Mouse (Mus musculus) activated CD4-positive, CD25-positive, alpha-beta regulatory T cell, adult 4 months (primary cell): ENCODE results near the gene H2-M5. TPM values are rescaled to one million over a fixed set of nuclear protein-coding genes. Genes with fewer than 3 reads are reported as not detected.
"Not testable (repeated sequence)": the region's sequence is repeated elsewhere in the genome, so short reads cannot be mapped to it uniquely, and the experiment has no call there.

Source experiments
- ATAC-seq: one replicate; pipeline ENCODE4 v1.8.0; 2017
- polyA plus RNA-seq, 2 experiments: library from polyadenylated mRNA; unstranded; fragments of 100-300 nt; shearing (Covaris generic); gene quantifications; one replicate each; pipeline ENCODE4 v1.2.1; 2017

Gene H2-M5
- not detected for polyA plus RNA-seq

DNA sequence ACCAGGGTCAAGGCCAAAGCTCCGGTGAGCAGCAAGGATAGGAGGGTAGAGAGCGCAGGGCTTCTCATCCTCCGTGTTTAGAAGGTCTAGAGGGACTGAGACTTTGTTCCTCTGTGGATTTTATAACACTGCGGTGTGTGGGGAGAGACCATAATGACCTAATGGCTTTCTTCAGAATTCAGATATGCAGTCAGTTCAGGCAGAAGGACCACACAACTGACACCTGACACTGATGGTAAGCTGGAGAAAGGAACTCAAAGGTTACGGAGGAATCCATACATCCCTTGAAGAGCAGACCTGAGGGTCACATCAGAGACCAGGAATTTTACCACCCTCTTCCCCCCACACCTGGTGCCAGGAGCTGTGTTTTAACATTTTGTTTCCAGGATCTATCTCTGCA is at the start of gene H2-M5:
TSS of gene H2-M5 (minus strand) at position 101 of the 400 bp plus-strand sequence.
- ATAC-seq = no peak

DNA sequence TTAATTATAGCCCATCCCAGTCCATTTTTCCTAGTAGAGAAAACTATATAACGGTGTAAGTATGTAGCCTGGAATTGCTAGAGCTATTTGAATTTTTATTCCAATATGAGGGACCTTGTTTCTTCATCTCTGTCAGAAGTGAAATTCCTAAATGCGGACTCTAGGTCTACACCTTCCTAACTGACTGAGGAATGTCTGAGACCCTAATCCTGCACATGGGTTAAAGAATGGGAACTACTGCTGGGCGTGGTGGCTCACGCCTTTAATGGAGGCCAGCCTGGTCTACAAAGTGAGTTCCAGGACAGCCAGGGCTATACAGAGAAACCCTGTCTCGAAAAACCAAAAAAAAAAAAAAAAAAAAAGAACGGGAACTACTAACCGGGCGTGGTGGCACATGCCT is 39.8 kb upstream of the H2-M5 start:
- ATAC-seq = no peak

DNA sequence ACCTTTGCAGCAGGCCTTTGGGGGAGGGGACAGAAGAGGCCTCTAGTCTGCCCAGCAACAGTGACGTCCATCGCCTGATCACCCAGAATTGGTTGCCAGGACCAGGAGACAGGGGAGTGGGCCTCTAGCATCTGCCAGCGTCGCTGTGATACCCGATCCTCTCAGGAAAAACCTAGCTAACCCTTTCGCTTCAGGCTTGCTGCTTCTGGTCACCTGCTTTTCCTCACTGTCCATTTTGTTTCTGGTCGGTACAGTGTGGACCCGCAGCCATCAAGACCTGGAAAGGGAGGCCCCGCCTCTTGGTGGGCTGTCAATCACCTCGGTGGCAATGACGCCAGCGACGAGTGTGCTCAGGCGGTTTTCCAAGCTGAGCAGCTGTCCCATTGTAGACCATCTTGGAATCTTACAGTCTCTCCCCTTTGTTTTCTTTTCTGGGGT is 39.4 kb upstream of the H2-M5 start:
- peak; percentile 96 for ATAC-seq

DNA sequence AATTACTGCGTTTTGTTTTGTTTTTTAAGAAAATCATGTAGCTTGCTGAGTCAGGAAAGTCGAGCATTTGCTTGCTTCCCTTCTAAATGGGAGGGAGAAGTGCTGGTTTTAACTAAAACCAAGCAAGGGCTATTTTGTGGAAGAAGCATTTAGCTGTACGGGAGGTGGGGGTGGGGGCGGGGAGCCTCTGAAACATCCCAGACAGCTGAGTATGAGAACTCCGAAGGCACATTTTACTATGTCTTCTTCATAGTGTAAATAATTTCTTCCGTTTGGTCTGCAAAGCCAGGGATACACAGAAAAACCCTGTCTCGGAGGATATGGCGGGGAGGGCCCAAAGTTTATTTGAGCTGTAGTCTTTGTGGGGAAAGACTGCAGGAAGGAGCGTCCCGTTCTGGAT is 38.9 kb upstream of the H2-M5 start:
- ATAC-seq = no peak

DNA sequence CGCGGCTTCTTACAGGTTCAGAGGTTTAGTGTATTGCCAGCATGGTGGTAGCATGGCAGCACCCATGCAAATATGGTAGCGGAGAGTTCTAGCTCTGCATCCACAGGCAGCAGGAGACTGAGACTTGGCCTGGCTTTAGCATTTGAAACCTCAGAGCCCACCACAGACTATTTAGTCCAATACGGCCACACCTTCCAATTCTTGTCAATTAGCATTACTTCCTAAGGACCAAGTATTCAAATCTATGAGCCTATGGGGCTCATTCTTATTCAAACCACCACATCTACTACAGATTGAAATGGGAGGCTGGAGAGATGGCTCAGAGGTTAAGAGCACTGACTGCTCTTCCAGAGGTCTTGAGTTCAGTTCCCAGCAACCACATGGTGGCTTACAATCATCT is 38.1 kb upstream of the H2-M5 start:
- no peak for ATAC-seq

DNA sequence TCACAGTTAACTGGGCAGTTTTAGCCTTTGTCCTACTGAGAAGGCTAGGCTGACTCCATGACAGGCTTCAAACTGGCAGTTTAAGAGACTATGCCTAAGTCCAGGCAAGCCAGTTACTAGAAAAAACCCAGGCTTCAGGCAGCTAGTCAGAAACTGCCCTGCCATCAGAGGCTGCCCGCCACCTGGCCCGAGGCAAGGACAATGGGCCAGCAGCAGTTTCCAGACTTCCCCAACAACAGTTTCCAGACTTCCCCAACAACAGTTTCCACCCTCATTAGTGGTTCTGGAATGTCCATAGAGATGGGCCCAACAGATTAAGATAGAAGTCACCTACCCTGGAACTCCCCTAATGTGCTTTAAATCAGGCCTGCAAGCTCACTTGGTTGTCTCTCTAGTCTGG is 37.1 kb upstream of the H2-M5 start:
- ATAC-seq = no peak

DNA sequence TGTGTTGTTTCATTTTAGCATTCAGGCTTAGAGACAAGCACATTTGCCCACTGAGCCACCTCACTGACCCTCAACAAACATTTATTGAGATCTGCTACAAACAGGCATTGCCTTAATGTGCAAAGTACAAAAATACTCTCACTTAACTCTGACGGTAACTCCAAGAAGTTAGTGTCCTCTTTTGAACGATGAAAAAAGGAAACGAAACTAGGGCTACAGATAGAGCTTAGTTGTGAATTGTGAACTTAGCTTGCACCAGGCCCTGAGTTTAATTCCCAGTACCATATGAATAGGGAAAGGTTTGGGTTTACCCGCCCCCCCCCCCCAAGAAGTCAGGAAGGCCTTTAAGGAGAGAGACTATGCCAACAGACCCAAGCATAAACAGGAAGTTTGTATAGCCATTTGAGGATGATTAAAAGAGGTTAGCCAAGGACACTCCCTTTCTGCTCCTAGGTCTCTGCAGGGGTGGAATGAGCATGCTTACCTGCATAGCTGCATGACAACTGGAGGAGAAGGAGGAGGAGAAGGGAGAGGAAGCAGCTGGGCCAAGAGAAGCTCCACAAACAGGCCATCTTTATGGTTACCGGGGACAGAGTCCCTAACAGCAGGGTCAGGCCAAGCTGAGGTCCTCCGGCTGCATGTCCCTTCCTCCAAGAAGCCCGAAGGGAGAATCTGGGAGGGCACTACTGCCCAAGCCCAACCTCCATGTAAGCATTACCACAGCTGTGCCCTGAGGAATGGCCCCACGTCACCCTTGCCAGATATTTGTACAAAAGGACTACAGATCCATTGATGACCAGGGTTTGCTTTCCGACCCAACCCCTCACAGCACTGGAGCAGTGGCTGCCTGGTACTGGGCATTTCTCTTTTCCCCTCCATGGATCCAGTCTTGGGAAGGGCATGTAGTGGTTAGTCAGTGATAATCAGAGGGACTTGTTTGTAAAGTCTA is 33.6 kb upstream of the H2-M5 start, which contains the start of gene Mog:
TSS of gene Mog (minus strand) at position 771 of the 949 bp plus-strand sequence.
- no peak for ATAC-seq

DNA sequence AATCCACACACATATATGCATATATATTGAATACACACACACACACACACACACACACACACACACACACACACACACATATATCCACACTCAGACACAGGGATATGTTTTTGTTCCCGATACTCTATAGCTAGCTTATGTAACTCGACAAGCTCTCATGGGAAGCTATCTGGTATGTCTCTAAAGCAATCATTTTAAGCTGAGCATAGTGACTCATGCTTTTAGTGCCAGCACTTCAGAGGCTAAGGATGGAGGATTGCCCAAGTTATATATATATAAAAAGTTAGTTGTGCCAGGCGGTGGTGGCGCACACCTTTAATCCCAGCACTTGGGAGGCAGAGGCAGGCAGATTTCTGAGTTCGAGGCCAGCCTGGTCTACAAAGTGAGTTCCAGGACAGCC is 29.9 kb upstream of the H2-M5 start:
- ATAC-seq = not testable (repeated sequence)

DNA sequence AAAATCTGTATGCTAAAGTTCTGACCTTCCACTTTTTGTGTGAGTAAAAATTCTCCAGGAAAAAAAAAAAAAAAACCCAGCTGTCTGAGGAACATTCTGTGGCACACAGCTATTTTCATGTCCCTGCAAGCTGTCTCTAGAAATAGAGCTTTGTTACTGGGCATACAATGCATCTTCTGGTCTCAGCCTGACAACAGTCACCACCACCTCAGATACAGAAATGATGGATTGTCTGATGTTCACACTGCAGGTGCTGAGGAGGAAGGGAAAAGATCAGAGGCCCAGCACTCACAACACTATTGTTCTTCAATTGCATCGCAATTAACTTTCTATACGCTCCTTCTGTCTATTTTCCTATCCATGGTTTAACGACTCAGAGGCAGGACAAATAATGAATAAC is 29.0 kb upstream of the H2-M5 start:
- ATAC-seq = no peak

DNA sequence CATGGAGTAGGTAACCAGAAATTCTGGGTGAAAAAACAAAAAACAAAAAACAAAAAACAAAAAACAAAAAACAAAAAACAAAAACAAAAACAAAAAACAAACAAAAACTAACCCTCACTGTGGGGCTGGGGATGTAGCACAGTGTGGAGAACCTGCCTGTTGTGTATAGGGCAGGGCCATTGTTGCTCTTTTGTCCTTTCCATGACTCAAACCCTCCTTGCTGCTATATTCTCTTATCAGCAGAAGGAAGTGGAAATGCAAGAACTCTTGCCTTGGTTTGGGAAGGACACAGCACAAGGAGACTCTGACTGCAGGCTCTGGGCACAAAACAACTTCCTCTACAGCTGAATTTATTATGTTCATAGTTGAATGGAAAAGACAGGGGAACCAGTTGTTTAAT is 27.0 kb upstream of the H2-M5 start:
- no peak for ATAC-seq

DNA sequence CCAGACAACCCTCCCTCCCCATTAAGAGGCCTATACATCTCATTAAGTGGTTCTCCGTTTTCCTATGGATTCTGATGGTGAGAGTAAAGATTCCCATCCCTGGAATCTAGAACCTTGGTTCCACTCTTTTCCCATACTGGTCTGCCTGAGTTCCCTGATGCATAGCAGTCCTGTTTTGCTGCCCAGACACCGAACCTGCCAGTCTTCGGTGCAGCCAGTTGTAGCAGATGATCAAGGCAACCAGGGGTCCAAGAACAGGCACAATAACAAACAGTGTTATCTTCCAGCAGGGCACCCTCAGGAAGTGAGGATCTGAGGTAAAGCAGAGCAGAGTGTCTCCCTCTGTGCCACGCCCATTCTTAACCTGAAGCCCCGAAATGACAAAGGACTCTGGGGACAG is 22.8 kb upstream of the H2-M5 start:
- ATAC-seq = no peak

DNA sequence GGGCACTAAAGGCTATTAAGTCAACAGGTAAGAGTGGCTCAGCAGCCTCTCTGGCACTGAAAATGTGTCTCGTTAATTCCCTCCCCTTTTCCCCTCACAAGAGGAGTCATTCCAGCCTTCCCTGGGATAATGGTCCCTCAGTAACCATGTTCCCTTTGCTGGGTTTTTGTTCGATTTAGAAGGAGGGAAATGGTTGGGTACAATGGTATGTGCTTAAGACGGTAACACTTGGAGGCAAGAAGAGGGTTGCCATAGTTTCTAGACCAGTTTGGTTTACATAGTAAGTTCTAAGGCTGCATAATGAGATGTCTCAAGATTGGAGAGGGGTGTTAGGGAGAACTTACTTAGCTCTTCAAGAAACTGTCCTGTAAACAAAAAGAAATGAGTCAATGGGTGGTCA is 22.4 kb upstream of the H2-M5 start:
- ATAC-seq = no peak

DNA sequence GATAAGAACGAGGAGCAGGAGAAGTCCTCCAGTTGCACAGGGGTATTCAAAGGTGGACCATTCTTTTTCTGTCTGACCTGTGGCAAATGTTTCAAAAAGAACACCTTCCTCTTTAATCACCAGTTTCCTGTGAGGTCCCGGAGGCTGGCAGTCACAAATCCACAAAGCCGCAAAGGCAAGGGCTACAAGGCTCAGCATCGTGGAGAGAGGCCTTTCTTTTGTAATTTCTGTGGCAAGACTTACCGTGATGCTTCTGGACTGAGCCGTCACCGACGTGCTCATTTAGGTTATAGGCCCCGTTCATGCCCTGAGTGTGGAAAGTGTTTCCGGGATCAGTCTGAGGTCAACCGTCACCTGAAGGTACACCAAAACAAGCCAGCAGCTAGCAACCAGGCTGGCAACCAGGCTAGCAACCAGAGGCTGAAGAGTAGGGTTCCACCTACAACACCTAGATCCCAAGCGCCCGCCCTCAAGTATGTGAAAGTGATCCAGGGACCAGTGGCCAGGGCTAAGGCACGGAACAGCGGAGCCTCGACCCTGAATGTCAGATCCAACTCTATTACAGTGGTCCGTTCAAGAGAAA is 20.2 kb upstream of the H2-M5 start:
- peak; percentile 36 for ATAC-seq

DNA sequence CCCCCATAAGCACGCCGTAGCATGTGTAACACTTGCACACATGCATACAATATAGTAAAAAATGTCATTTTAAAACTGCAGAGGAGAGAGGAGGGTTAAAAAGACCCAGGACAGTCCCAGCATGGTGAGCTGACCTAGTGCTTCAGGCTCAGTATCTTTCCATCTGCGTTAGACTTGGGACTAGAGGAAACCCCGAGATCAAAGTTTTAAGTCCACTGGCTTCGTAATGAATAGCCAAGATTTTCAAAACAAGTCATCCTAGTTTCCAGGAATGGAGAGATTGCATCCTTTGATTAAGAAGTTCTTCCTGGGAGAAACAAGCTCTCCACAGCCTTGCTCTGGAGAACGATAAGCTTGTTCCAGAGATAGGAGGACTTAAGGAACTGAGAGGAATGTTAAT is 18.8 kb upstream of the H2-M5 start:
- ATAC-seq = no peak

DNA sequence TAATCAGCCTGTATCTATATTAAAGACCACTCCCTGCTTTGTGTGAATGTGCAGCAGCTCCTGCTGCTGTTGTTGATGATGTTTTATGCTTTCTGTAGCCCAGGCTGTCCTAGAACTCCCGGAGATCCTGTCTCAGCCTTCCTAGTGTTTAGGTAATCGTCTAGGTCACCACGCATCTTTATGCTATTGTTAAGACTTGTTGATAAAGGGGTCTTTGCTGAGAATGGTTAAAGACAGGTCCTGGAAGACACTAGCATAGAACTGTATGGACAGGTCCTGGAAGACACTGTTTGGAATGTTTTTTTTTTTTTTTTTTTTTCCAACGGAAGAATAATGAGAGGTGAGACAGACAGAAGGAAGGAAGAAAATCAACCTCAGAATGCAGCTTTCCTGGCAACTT is 14.0 kb upstream of the H2-M5 start:
- no peak for ATAC-seq

DNA sequence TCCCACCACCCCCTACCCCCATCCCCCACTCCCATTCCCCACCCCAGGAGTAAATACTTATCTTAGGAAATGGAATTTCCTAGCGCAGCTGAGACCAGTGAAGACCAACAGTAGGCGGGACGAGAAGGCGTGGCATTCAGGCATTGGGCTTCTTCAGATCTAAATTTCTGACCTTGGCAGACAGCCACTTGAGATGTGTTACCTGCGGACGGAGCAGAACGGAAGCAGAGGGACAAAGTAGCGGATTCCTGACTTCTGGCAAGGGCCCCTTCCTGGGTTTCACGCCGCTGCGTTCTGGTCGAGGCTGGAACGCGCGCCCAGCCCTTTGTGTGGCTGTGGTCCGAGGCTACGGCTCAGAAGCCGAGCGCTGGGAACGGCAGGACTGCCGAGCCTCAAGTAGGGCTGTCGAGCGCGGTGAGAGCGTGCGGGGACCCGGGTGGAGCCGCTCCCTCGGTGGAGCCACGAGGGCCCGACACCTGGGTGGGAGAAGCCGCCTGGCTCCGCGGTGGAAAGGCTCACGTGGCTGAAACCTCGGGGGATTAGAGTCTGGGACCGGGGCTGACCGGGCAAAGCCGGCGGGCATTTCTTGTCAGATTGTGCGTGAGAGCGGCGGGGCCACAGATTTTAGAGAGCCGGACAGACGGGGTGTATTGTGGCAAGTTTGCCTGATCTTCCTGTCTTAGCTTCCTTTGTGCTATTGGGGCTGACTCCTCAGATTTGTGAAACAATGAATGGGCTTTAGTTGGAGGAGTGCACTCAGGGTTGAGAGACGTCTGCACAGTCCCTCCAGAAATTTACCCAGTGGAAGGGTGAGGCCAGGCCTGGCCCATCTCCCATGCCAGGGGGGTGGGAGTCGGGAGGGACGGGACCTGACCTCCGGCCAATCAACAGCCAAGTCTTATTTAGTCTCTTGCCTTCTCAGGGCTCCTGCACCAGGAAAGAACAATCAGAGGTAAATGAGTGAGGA is 13.3 kb upstream of the H2-M5 start:
- no peak for ATAC-seq

DNA sequence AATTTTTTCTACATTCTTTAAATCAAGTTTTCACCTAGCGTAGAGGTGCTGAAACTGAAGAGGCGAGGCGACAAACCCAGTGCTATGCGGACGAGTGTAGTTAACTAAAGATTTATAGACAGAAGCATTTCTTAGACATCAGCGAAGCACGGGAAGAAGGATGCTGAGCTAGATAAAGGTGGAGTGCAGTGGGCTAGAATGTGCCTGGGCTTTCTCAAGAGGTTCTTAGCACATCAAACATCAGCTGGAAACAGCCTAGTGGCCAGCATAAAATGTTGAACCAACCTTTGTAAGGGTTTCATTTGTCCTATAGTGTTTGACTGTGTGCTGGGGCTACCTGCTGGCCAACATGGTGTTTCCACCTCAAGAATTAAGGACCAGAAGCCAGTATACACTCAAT is 11.5 kb upstream of the H2-M5 start, which contains the start of gene Zfp57:
TSS of gene Zfp57 (plus strand) at position 301 of the 400 bp plus-strand sequence.
- no peak for ATAC-seq

DNA sequence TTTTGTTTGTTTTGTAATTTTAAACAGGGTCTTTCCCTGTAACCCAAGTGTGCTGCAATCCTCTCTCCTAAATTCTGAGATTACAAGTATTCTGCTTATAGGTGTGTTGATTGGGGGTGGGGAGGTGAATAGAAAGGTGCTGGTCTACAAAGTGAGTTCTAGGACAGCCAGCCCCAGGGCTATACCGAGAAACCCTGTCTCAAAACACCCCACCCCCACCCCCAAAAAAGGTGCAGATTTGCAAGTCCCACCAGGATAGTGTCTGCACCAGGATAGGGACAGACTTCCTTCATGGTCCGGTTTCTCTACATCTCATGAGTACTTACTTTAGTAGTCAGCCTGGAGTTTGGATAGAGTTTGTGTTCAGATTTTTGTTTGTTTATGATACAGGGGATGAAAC is 9.1 kb upstream of the H2-M5 start:
- ATAC-seq = no peak

DNA sequence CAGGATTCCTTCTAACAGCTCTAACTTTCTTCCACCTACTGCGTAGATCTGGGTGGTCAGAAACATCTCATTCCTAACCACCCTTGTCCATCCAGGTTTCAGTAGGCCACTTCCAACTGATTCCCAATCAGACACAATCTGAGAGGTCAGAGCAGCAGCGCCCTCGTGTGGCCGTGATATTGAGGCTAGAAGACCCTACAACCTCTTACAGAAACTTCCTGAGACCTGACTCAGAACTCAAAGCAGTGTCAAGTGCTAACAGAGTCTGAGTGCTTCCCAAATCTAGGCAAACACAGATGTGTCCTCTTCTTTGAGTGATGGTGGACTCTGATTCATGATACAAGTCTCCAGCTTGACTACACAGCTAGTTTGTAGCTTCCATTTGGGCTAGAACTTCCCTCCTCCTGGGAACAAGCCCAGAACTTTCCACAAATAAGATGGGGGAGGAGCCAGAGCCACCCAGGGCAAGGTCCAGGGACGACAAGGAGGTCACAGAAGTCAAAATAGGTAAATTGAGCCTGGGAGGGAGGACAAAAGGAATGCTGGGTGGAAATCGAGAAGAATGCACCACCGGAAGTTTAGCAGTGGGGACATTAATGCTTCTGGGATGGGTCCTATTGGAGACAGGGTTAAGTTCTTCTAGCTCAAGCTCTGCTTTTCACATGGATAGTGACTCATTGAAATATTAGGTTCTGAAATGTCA is 7.8 kb upstream of the H2-M5 start:
- ATAC-seq = no peak

DNA sequence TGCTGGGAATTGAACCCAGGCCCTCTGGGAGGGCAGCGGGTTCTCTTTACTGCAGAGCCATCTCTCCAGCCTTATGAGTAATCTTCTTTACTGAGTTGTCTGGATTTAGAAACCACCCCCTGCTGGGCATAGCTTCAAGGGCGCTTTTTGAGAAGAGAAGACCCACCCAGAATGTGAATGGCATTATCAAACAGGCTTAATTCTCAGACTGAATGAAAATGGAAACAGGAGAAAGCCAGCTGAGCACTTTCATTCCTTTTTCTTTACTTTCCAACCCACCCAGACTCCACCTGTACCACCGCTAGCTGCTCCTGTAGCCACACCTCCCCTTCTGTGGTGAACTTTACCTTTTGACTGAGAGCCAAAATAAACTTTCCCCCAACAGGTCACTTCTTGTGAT is 6.1 kb upstream of the H2-M5 start:
- no peak for ATAC-seq

DNA sequence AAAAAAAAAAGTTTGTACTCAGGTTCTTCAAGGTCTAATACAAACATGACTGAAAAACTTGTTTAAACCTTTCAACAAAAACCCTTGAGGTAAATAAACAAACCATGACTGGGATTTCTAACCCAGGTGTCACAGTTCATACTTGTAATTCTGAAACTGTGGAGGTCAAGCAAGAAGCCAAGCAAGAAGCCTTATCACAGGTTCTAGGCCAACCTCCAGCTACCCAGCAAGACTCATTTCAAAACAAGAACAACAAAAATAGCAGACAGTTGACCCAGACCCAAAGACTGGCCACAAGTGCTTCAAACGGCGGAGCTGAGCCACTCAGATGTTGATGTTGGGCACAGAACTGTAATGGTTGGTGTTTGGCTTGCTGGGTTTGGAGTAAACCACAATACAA is 5.2 kb upstream of the H2-M5 start:
- no peak for ATAC-seq

DNA sequence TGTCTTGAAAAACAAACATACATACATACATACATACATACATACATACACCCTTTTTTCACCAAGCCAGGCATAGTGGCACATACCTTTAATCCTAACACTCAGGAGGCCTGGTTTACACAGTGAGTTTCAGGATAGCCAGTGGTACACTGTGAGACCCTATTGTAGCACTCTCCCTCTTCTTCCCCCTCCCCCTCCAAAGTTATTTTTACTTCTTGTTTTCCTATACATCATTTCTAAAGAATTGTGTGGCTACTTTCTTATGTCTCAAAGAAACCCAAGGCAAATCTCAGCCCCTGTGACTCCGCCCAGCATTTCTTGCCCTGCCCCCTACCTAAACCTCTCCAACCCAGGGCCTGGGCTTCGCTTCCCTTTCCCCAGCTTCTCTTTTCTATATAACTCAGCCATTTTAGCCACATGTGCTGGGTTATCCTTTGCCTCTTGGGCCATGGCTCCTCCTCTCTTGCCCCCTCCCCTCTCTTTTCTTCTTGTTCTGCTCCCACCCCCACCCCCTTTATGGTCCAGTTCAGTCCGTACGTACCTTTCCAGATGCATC is 4.5 kb upstream of the H2-M5 start:
- no peak for ATAC-seq
